Mouse (Mus musculus) v-Abl transformed pro-B cells (cell line): ENCODE measurements around the gene Pik3c2g.

Experiments used
- in situ Hi-C, 2 experiments: fragments of 400-800 bp; cut with MboI; formaldehyde crosslinking; loops; one replicate each; pipeline ENCODE4 v1.15.1; 2025; ENCODE audit not compliant: unreplicated experiment in 2 of 2

Pik3c2g gene

GRCm38 (mm10) chr6:139838713-139839112 is 251.7 kb downstream of the Pik3c2g start:
- in situ Hi-C loops: no loop called here

- in situ Hi-C loops: no loop called here
Observed at GRCm38 (mm10) chr6:139839907-139840306, 252.9 kb downstream of the Pik3c2g start.

- in situ Hi-C loops: no loop called here
Observed at GRCm38 (mm10) chr6:139841272-139841671, 254.3 kb downstream of the Pik3c2g start.

- in situ Hi-C loops: no loop called here
Observed at GRCm38 (mm10) chr6:139842626-139843025, 255.6 kb downstream of the Pik3c2g start.

GRCm38 (mm10) chr6:139843531-139843930 is 256.5 kb downstream of the Pik3c2g start:
- in situ Hi-C loops: no loop called here

GRCm38 (mm10) chr6:139846889-139847544 is 260.0 kb downstream of the Pik3c2g start:
- in situ Hi-C loops: no loop called here

GRCm38 (mm10) chr6:139849931-139850330 is 262.9 kb downstream of the Pik3c2g start:
- in situ Hi-C loops: no loop called here

GRCm38 (mm10) chr6:139851705-139852603 is 264.9 kb downstream of the Pik3c2g start:
- in situ Hi-C loops: no loop called here

- in situ Hi-C loops: no loop called here
Observed at GRCm38 (mm10) chr6:139852836-139853235, 265.8 kb downstream of the Pik3c2g start.

GRCm38 (mm10) chr6:139860141-139860540 is 273.1 kb downstream of the Pik3c2g start:
- in situ Hi-C loops: no loop called here

GRCm38 (mm10) chr6:139861534-139861933 is 274.5 kb downstream of the Pik3c2g start:
- in situ Hi-C loops: no loop called here

- in situ Hi-C loops: no loop called here
Observed at GRCm38 (mm10) chr6:139865059-139865673, 278.1 kb downstream of the Pik3c2g start.

- in situ Hi-C loops: no loop called here
Observed at GRCm38 (mm10) chr6:139874418-139875176, 287.6 kb downstream of the Pik3c2g start.

GRCm38 (mm10) chr6:139876691-139877090 is 289.7 kb downstream of the Pik3c2g start:
- in situ Hi-C loops: no loop called here

GRCm38 (mm10) chr6:139877476-139878361 is 290.7 kb downstream of the Pik3c2g start:
- in situ Hi-C loops: no loop called here

GRCm38 (mm10) chr6:139878362-139878696 is 291.3 kb downstream of the Pik3c2g start:
- in situ Hi-C loops: no loop called here

- in situ Hi-C loops: no loop called here
Observed at GRCm38 (mm10) chr6:139882076-139882475, 295.1 kb downstream of the Pik3c2g start.

- in situ Hi-C loops: no loop called here
Observed at GRCm38 (mm10) chr6:139887175-139887574, 300.2 kb downstream of the Pik3c2g start.

GRCm38 (mm10) chr6:139895637-139896036 is 308.6 kb downstream of the Pik3c2g start:
- in situ Hi-C loops: no loop called here

GRCm38 (mm10) chr6:139899630-139900151 is 312.7 kb downstream of the Pik3c2g start:
- in situ Hi-C loops: no loop called here
